Mouse (Mus musculus) ES-Bruce4 (cell line): ENCODE measurements at regions not wholly inside any gene's neighbourhood (a gene's known extent, or its start where the extent isn't known, plus 50 kb on each side); places are given as distances from the start of the nearest gene placed in this dataset.

Source experiments
- CTCF ChIP-seq: IDR thresholded peaks from one replicate; pipeline ENCODE4 v1.8.1; 2011; ENCODE audit warnings: low read depth, low read length
- EP300 ChIP-seq: IDR thresholded peaks from 2 replicates; pipeline ENCODE4 v1.6.1; 2011; ENCODE audit warnings: low read depth, low read length; ENCODE audit not compliant: insufficient read depth
- POLR2A ChIP-seq: IDR thresholded peaks from one replicate; pipeline ENCODE4 v1.8.1; 2011; ENCODE audit warnings: low read length; ENCODE audit not compliant: insufficient read depth

DNA sequence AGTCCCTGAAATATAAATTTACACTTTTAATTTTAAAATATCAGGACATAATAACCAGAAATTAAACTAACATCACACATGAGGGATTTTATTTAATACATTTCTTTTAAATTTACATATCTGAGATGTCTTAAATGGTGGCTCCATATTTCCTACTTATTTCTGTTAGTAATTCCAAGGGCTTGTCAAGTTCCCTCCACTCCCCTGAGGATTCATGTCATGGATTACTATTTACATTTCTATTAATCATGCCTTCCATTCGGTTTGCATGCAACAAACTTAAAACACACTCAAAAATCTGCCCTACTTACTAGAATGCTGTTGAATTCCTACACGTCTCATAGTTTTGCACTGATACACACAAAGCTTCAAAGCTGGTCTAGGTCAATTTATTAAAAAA lies 387.1 kb upstream of the 4921530L21Rik start:
- TF ChIP-seq CTCF (no peak), POLR2A (no peak), EP300 (no peak)
